Mouse (Mus musculus) heart, embryonic 10.5 days (tissue): Measurements from ENCODE around the gene Ado. TPM values are rescaled to one million over a fixed set of nuclear protein-coding genes. Genes with fewer than 3 reads are reported as not detected.

ENCODE experiments used
- DNase-seq: peaks from one replicate; pipeline ENCODE4 v3.0.0-alpha.2; 2017; ENCODE audit warnings: low spot score
- H3K27ac ChIP-seq: fragments of 300-500 bp; sonication (generic); 2 replicates; pipeline ENCODE4 v1.5.1; 2016; ENCODE audit warnings: mild to moderate bottlenecking
- H3K27me3 ChIP-seq: fragments of 300-500 bp; sonication (generic); 2 replicates; pipeline ENCODE4 v1.6.1; 2016; ENCODE audit warnings: mild to moderate bottlenecking; ENCODE audit not compliant: poor library complexity, insufficient read depth, severe bottlenecking
- H3K36me3 ChIP-seq: fragments of 300-500 bp; sonication (generic); 2 replicates; pipeline ENCODE4 v1.6.1; 2016; ENCODE audit warnings: mild to moderate bottlenecking, moderate library complexity
- H3K4me1 ChIP-seq: fragments of 300-500 bp; sonication (generic); 2 replicates; pipeline ENCODE4 v1.6.1; 2016; ENCODE audit warnings: mild to moderate bottlenecking
- H3K4me3 ChIP-seq: fragments of 300-500 bp; sonication (generic); 2 replicates; pipeline ENCODE4 v1.5.1; 2016; ENCODE audit warnings: mild to moderate bottlenecking, moderate library complexity
- H3K9me3 ChIP-seq: fragments of 300-500 bp; sonication (generic); 2 replicates; pipeline ENCODE4 v1.6.1; 2016; ENCODE audit warnings: mild to moderate bottlenecking, moderate library complexity
- WGBS: fragments of 180-500 bp; shearing (Covaris S2); methylation state at CpG from one replicate; pipeline ENCODE4 v1.1.7; 2016; 5-methylcytosine and 5-hydroxymethylcytosine counted together
- polyA plus RNA-seq: library from polyadenylated mRNA; unstranded; fragments of >200 nt; fragmentation: Nextera tagmentation; extraction: Ambion mirVana; gene quantifications from 2 replicates; pipeline ENCODE4 v1.2.1, GENCODE M21; 2016

Gene Ado
- polyA plus RNA-seq, 1 experiment from 2014 or later = 67.7 TPM

DNA sequence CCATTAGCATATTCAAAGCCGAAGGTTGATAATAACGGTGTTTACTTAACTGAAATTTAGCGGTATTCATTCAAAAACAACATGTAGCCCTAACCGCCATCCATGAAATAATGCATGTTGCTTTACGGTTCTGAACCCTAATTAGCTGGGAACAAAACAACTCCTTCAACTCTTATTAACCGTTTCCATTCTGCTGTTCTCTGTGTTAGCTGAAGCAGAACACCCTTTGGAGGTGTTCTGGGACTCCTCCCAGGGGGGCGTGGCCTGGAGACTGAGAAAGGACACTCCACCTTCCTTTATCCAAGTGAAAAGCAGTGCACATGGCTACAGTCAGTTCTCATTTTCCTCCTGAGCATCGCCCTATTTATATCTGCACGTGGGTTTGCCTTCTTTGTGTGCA is 22.3 kb downstream of the Ado start:
- Histone ChIP-seq H3K9me3 (no peaks in the 10 kb centered on the region), H3K27me3 (peaks cover 6% of the 10 kb centered on the region), H3K4me1 (no peaks in the 10 kb centered on the region), H3K4me3 (no peak overlapping the region), H3K36me3 (no peaks in the 10 kb centered on the region), H3K27ac (no peak overlapping the region)
- 79% methylated on average over 9 of the region's 9 CpGs for WGBS
- no peak for DNase-seq

GRCm38 (mm10) chr10:67524694-67525093 is 24.1 kb downstream of the Ado start:
- Histone ChIP-seq H3K4me1 (no peaks in the 10 kb centered on the region), H3K4me3 (no peak overlapping the region), H3K9me3 (no peaks in the 10 kb centered on the region), H3K27ac (no peak overlapping the region), H3K27me3 (no peaks in the 10 kb centered on the region; the same call in 1 of the 2 replicates), H3K36me3 (no peaks in the 10 kb centered on the region)
- WGBS = 83% methylated on average over 7 of the region's 7 CpGs
- no peak for DNase-seq

GRCm38 (mm10) chr10:67524130-67524529 is 24.6 kb downstream of the Ado start:
- no peak overlapping the region for H3K27ac ChIP-seq
- WGBS = 80% methylated on average over 3 of the region's 3 CpGs
- no peak for DNase-seq
- H3K27me3 ChIP-seq = no peaks in the 10 kb centered on the region; the same call in 1 of the 2 replicates
- H3K4me3 ChIP-seq = no peak overlapping the region
- H3K9me3 ChIP-seq = no peaks in the 10 kb centered on the region
- no peaks in the 10 kb centered on the region for H3K4me1 ChIP-seq
- no peaks in the 10 kb centered on the region for H3K36me3 ChIP-seq

DNA sequence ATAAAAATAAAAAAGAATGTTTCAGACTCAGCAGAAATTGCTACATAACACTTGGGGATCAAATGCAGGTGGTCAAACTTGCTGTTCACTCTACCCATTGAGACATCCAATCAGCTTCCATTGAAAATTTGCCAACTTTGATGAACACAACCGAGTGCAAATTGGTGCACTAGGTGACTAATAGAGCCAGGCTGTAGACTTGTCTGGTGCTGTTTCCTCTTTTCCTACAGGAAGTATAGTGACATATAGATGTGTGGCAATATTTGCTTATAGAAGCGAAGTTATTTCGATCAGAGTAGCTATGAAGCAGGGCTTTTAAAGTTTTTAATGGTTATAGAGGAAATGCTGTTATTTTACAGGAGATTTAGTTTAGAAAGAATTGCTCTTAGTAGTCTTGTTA is 30.0 kb downstream of the Ado start:
- Histone ChIP-seq H3K9me3 (no peaks in the 10 kb centered on the region), H3K27me3 (no peaks in the 10 kb centered on the region), H3K36me3 (no peaks in the 10 kb centered on the region), H3K4me1 (no peaks in the 10 kb centered on the region), H3K4me3 (no peak overlapping the region), H3K27ac (no peak overlapping the region)
- 85% methylated on average over 3 of the region's 3 CpGs for WGBS
- no peak for DNase-seq

DNA sequence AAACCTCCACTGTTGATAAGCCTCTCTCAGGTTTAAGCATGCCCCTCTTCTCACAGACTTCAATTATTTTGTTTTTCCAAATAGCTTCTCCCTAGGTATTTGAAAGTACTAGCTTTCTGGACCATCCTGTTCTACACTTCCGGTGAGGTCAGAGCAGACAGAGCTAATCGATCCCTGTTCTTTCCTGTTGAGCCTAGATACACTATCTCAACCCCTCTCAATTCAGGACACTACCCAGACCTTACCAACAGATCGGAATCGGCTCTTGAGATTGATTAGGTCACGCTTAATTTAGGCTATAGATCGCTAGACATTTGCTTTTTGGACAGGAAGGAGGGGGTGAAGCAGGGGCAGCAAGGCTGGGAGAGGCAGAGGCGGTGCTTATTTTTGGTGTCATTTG is 35.9 kb downstream of the Ado start:
- no peaks in the 10 kb centered on the region for H3K27me3 ChIP-seq
- DNase-seq = no peak
- H3K36me3 ChIP-seq = no peaks in the 10 kb centered on the region
- H3K4me3 ChIP-seq = no peak overlapping the region
- H3K9me3 ChIP-seq = no peaks in the 10 kb centered on the region
- whole genome bisulfite sequencing = 45% methylated on average over 7 of the region's 7 CpGs
- no peak overlapping the region for H3K27ac ChIP-seq
- H3K4me1 ChIP-seq = peaks cover 5% of the 10 kb centered on the region; the same call in 1 of the 2 replicates

- DNase-seq = no peak
- WGBS = 66% methylated on average over 8 of the region's 8 CpGs
These were observed 36.5 kb downstream of the Ado start for GRCm38 (mm10) chr10:67512211-67512610.

GRCm38 (mm10) chr10:67505248-67505647 is 43.5 kb downstream of the Ado start:
- Histone ChIP-seq H3K27ac (no peak overlapping the region), H3K27me3 (no peaks in the 10 kb centered on the region), H3K4me3 (no peak overlapping the region), H3K36me3 (no peaks in the 10 kb centered on the region), H3K9me3 (no peaks in the 10 kb centered on the region), H3K4me1 (peaks cover 5% of the 10 kb centered on the region; the same call in 1 of the 2 replicates)
- no peak for DNase-seq
- WGBS = 66% methylated on average over 3 of the region's 3 CpGs

More at GRCm38 (mm10) chr10:67512211-67512610, 36.5 kb downstream of the Ado start:
- Histone ChIP-seq H3K4me1 (peaks cover 5% of the 10 kb centered on the region; the same call in 1 of the 2 replicates), H3K9me3 (no peaks in the 10 kb centered on the region), H3K36me3 (no peaks in the 10 kb centered on the region), H3K27ac (no peak overlapping the region), H3K27me3 (no peaks in the 10 kb centered on the region), H3K4me3 (no peak overlapping the region)

- Histone ChIP-seq H3K9me3 (no peaks in the 10 kb centered on the region), H3K36me3 (no peaks in the 10 kb centered on the region), H3K4me3 (no peak overlapping the region), H3K27ac (no peak overlapping the region), H3K4me1 (peaks cover 5% of the 10 kb centered on the region; the same call in 1 of the 2 replicates), H3K27me3 (no peaks in the 10 kb centered on the region)
- WGBS = 54% methylated on average over 5 of the region's 5 CpGs
- no peak for DNase-seq
These were observed 44.7 kb downstream of the Ado start for GRCm38 (mm10) chr10:67504046-67504445.

- H3K9me3 ChIP-seq = no peaks in the 10 kb centered on the region
- no peak for DNase-seq
- H3K4me1 ChIP-seq = peaks cover 5% of the 10 kb centered on the region; the same call in 1 of the 2 replicates
- H3K4me3 ChIP-seq = no peak overlapping the region
- H3K27me3 ChIP-seq = no peaks in the 10 kb centered on the region
- 63% methylated on average over 15 of the region's 15 CpGs for WGBS
- no peaks in the 10 kb centered on the region for H3K36me3 ChIP-seq
- no peak overlapping the region for H3K27ac ChIP-seq
These were observed 45.3 kb downstream of the Ado start for GRCm38 (mm10) chr10:67503320-67503995.

- H3K27ac ChIP-seq = no peak overlapping the region
These were observed 50.8 kb downstream of the Ado start for GRCm38 (mm10) chr10:67497951-67498350.

GRCm38 (mm10) chr10:67497144-67497892 is 51.4 kb downstream of the Ado start:
- Histone ChIP-seq H3K4me1 (no peaks in the 10 kb centered on the region), H3K27ac (no peak overlapping the region), H3K36me3 (no peaks in the 10 kb centered on the region), H3K27me3 (no peaks in the 10 kb centered on the region), H3K9me3 (no peaks in the 10 kb centered on the region), H3K4me3 (no peak overlapping the region)
- WGBS = 89% methylated on average over 15 of the region's 15 CpGs
- no peak for DNase-seq

More at GRCm38 (mm10) chr10:67497951-67498350, 50.8 kb downstream of the Ado start:
- Histone ChIP-seq H3K4me3 (no peak overlapping the region), H3K27me3 (no peaks in the 10 kb centered on the region), H3K9me3 (no peaks in the 10 kb centered on the region), H3K4me1 (no peaks in the 10 kb centered on the region), H3K36me3 (no peaks in the 10 kb centered on the region)
- no peak for DNase-seq
- 88% methylated on average over 9 of the region's 9 CpGs for WGBS
